Mouse (Mus musculus): ENCODE data around the gene Fbxl16. TPM values are rescaled to one million over a fixed set of nuclear protein-coding genes. Genes with fewer than 3 reads are reported as not detected.
A peak's percentile ranks its signal among the peaks of the same experiment; 100 is the strongest.

The Fbxl16 gene
- polyA plus RNA-seq, 1 experiment from 2014 or later, result 2.2 TPM

- no peak for ATAC-seq (replicated peaks; ENCODE audit: low FRiP score)
- Histone ChIP-seq H3K9ac (0 out of 2 replicates have a peak overlapping the region, but pooled peaks have one; percentile 66), H3K36me3 (peaks cover 56% of the 10 kb centered on the region), H3K27me3 (no peaks in the 10 kb centered on the region), H3K9me3 (replicated peaks) (no peaks in the 10 kb centered on the region), H3K4me3 (replicated peaks) (peak overlapping the region; percentile 64), H3K4me1 (peaks cover 71% of the 10 kb centered on the region), H3K27ac (0 out of 2 replicates have a peak overlapping the region, but pooled peaks have one; percentile 95), H3K4me2 (peak overlapping the region; percentile 95)
- WGBS, result 85% methylated on average over 4 of the region's 4 CpGs
These were observed 21.4 kb downstream of the Fbxl16 start for GRCm38 (mm10) chr17:25830200-25830753.

GRCm38 (mm10) chr17:25830806-25831431, 22.0 kb downstream of the Fbxl16 start:
- Histone ChIP-seq H3K9me3 (replicated peaks) (no peaks in the 10 kb centered on the region), H3K9ac (peak overlapping the region; percentile 73; the same call in 1 of the 2 replicates), H3K4me3 (replicated peaks) (peak overlapping the region; percentile 64), H3K4me2 (peak overlapping the region; percentile 95), H3K27ac (0 out of 2 replicates have a peak overlapping the region, but pooled peaks have one; percentile 95), H3K27me3 (no peaks in the 10 kb centered on the region), H3K36me3 (peaks cover 57% of the 10 kb centered on the region), H3K4me1 (peaks cover 73% of the 10 kb centered on the region)
- no peak for ATAC-seq (replicated peaks; ENCODE audit: low FRiP score)
- 90% methylated on average over 14 of the region's 14 CpGs for WGBS

GRCm38 (mm10) chr17:25831451-25832281, 22.8 kb downstream of the Fbxl16 start:
- H3K36me3 ChIP-seq, result peaks cover 51% of the 10 kb centered on the region
- H3K9me3 ChIP-seq (replicated peaks), result no peaks in the 10 kb centered on the region
- WGBS, result 55% methylated on average over 21 of the region's 21 CpGs
- H3K9ac ChIP-seq, result peak overlapping the region; percentile 73
- H3K4me2 ChIP-seq, result peak overlapping the region; percentile 95
- H3K27ac ChIP-seq, result peak overlapping the region; percentile 100
- H3K27me3 ChIP-seq, result no peaks in the 10 kb centered on the region
- peak overlapping the region; percentile 64 for H3K4me3 ChIP-seq (replicated peaks)
- H3K4me1 ChIP-seq, result peaks cover 75% of the 10 kb centered on the region
- ATAC-seq (replicated peaks; ENCODE audit: low FRiP score), result no peak

- Histone ChIP-seq H3K9ac (peak overlapping the region; percentile 73), H3K4me2 (peak overlapping the region; percentile 95), H3K4me3 (replicated peaks) (peak overlapping the region; percentile 64), H3K27ac (peak overlapping the region; percentile 100), H3K9me3 (replicated peaks) (no peaks in the 10 kb centered on the region), H3K27me3 (no peaks in the 10 kb centered on the region), H3K4me1 (peaks cover 82% of the 10 kb centered on the region), H3K36me3 (peaks cover 42% of the 10 kb centered on the region)
- ATAC-seq (replicated peaks; ENCODE audit: low FRiP score), result peak; percentile 89
- under 1% methylated on average over 76 of the region's 77 CpGs for WGBS
These were observed 23.8 kb downstream of the Fbxl16 start for GRCm38 (mm10) chr17:25832436-25833290.

GRCm38 (mm10) chr17:25833291-25833663, 24.4 kb downstream of the Fbxl16 start, which contains the start of gene Stub1:
TSS of gene Stub1 (minus strand) at chr17:25833404.
- Histone ChIP-seq H3K27me3 (no peaks in the 10 kb centered on the region), H3K9ac (peak within 1 kb of the TSS; percentile 73), H3K4me3 (replicated peaks) (peak within 1 kb of the TSS; percentile 64), H3K9me3 (replicated peaks) (no peaks in the 10 kb centered on the region), H3K4me2 (peak within 1 kb of the TSS; percentile 95), H3K36me3 (peaks cover 43% of the 10 kb centered on the region), H3K27ac (peak within 1 kb of the TSS; percentile 100), H3K4me1 (peaks cover 82% of the 10 kb centered on the region)
- WGBS, result under 1% methylated on average over 24 of the region's 24 CpGs
- ATAC-seq (replicated peaks; ENCODE audit: low FRiP score), result peak; percentile 69

GRCm38 (mm10) chr17:25833961-25834594, 25.2 kb downstream of the Fbxl16 start:
- 11% methylated on average over 6 of the region's 6 CpGs for WGBS
- H3K27ac ChIP-seq, result peak overlapping the region; percentile 100
- peak overlapping the region; percentile 64 for H3K4me3 ChIP-seq (replicated peaks)
- H3K4me2 ChIP-seq, result peak overlapping the region; percentile 95
- H3K36me3 ChIP-seq, result peaks cover 49% of the 10 kb centered on the region
- no peaks in the 10 kb centered on the region for H3K27me3 ChIP-seq
- no peaks in the 10 kb centered on the region for H3K9me3 ChIP-seq (replicated peaks)
- ATAC-seq (replicated peaks; ENCODE audit: low FRiP score), result no peak
- peaks cover 82% of the 10 kb centered on the region for H3K4me1 ChIP-seq
- H3K9ac ChIP-seq, result peak overlapping the region; percentile 73

GRCm38 (mm10) chr17:25834595-25835222, 25.8 kb downstream of the Fbxl16 start:
- ATAC-seq (replicated peaks; ENCODE audit: low FRiP score), result no peak
- Histone ChIP-seq H3K4me3 (replicated peaks) (peak overlapping the region; percentile 64), H3K9ac (peak overlapping the region; percentile 73), H3K27me3 (no peaks in the 10 kb centered on the region), H3K4me1 (peaks cover 77% of the 10 kb centered on the region), H3K9me3 (replicated peaks) (no peaks in the 10 kb centered on the region), H3K4me2 (peak overlapping the region; percentile 95), H3K27ac (peak overlapping the region; percentile 100), H3K36me3 (peaks cover 56% of the 10 kb centered on the region)
- WGBS, result 83% methylated on average over 12 of the region's 12 CpGs

- Histone ChIP-seq H3K27ac (no peak overlapping the region), H3K9me3 (replicated peaks) (no peaks in the 10 kb centered on the region), H3K27me3 (no peaks in the 10 kb centered on the region), H3K4me2 (peak overlapping the region; percentile 95), H3K4me3 (replicated peaks) (0 out of 2 replicates have a peak overlapping the region, but pooled peaks have one; percentile 64), H3K36me3 (peaks cover 56% of the 10 kb centered on the region), H3K9ac (no peak overlapping the region), H3K4me1 (peaks cover 74% of the 10 kb centered on the region)
- ATAC-seq (replicated peaks; ENCODE audit: low FRiP score), result no peak
- 90% methylated on average over 7 of the region's 7 CpGs for WGBS
These were observed 26.4 kb downstream of the Fbxl16 start for GRCm38 (mm10) chr17:25835301-25835700.

- H3K9ac ChIP-seq, result peak overlapping the region; percentile 42; the same call in 1 of the 2 replicates
These were observed 26.9 kb downstream of the Fbxl16 start for GRCm38 (mm10) chr17:25835816-25836215.

GRCm38 (mm10) chr17:25836397-25837075, 27.7 kb downstream of the Fbxl16 start:
- Histone ChIP-seq H3K4me3 (replicated peaks) (peak overlapping the region; percentile 42), H3K4me2 (peak overlapping the region; percentile 95), H3K9ac (peak overlapping the region; percentile 42), H3K36me3 (peaks cover 56% of the 10 kb centered on the region), H3K27ac (peak overlapping the region; percentile 85), H3K4me1 (peaks cover 63% of the 10 kb centered on the region), H3K27me3 (no peaks in the 10 kb centered on the region), H3K9me3 (replicated peaks) (no peaks in the 10 kb centered on the region)
- WGBS, result 18% methylated on average over 23 of the region's 23 CpGs
- ATAC-seq (replicated peaks; ENCODE audit: low FRiP score), result no peak; the same call in 1 of the 2 replicates

More at GRCm38 (mm10) chr17:25835816-25836215, 26.9 kb downstream of the Fbxl16 start:
- WGBS, result 91% methylated on average over 16 of the region's 16 CpGs
- H3K27me3 ChIP-seq, result no peaks in the 10 kb centered on the region
- peak overlapping the region; percentile 95 for H3K4me2 ChIP-seq
- H3K9me3 ChIP-seq (replicated peaks), result no peaks in the 10 kb centered on the region
- H3K4me3 ChIP-seq (replicated peaks), result peak overlapping the region; percentile 42; the same call in 1 of the 2 replicates
- H3K4me1 ChIP-seq, result peaks cover 70% of the 10 kb centered on the region
- H3K27ac ChIP-seq, result peak overlapping the region; percentile 85
- ATAC-seq (replicated peaks; ENCODE audit: low FRiP score), result no peak
- peaks cover 56% of the 10 kb centered on the region for H3K36me3 ChIP-seq

All from kidney, embryonic 15.5 days (tissue).